9 mouse cellular contexts compared by ENCODE assay signal in the genomic region with DNA sequence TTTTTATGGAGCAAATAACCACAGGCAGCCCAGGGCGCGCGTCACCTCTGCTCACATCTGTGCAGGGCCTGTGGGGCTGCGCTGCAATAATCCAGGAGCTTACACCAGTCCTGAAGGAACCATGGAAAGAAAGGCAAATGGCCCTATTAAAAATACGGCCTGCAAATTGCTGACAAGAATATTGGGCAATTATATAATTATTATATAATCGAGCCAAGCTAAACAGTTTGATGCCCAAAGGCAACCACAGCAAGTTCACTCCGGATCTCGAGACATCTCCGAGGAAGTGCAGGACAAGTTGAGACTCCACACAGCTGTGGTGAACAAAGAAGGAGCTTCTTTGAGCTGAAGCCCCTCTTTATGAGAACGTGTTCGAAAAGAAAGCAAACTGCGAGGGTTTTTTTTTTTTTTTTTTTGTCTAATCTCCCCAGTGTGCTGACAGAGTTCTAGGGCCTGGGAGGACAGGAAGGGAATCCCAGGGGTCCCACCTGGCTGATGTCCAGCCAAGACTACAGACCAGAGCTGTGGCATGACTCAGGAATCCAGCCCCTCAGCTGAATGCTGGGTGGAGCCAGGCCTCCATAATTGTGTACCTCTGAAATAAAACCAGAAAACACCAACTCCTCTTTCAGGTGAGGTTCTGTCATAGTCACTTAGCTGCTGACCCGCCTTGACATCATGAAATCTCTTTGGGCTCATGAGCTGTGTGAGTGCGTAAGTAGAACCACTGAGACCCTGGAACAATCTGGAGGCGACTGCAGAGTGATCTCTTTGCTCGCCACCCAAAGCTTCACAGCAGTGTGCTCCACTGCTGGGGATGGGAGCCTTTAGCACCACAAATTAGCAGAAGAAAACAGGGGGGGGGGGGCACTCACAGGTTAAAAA. TPM values are rescaled to one million over a fixed set of nuclear protein-coding genes. Genes with fewer than 3 reads are reported as not detected.
DNase-seq lines count a peak whose midpoint lies in the region; ATAC-seq lines count a peak whose summit lies in the region.
"Had no signal": no experiment of that assay in that cellular context is flagged by ENCODE, and none has a peak within 500 bp of the region (broad histone marks: within the 10 kb centered on the region; RNA-seq: fewer than 3 reads in every experiment).

No protein-coding gene starts in this region.

- H3K4me2 ChIP-seq in heart, embryonic 11.5 days: peak overlapping the region; percentile 43
- H3K4me2 ChIP-seq in heart, embryonic 16.5 days (ENCODE audit: low read depth, low read length): peak overlapping the region; percentile 46
- peak overlapping the region; percentile 20; the same call in 1 of the 2 replicates for H3K4me2 ChIP-seq in limb, embryonic 15.5 days
- H3K4me2 ChIP-seq: liver, embryonic 13.5 days had no signal

- peak overlapping the region; percentile 24; the same call in 1 of the 2 replicates for H3K27ac ChIP-seq in heart, embryonic 11.5 days (ENCODE audit: low read depth, low read length)
- peak overlapping the region; percentile 0 for H3K27ac ChIP-seq in brown adipose tissue, adult 24 weeks (replicated peaks; ENCODE audit: low read depth, low read length)
- H3K27ac ChIP-seq in heart, embryonic 16.5 days (ENCODE audit: low read length): peak overlapping the region; percentile 66
- H3K27ac ChIP-seq in limb, embryonic 15.5 days: peak overlapping the region; percentile 75
- H3K27ac ChIP-seq: liver, embryonic 13.5 days had no signal

- ATAC-seq in heart, embryonic 11.5 days (replicated peaks; ENCODE audit: insufficient number of reproducible peaks, low FRiP score, low TSS enrichment): no peak
- ATAC-seq in heart, embryonic 16.5 days (replicated peaks; ENCODE audit: extremely low read depth, insufficient read depth, low FRiP score): no peak
- ATAC-seq in limb, embryonic 15.5 days (ENCODE audit: insufficient number of reproducible peaks, low FRiP score, low TSS enrichment, low read depth): no peak

- DNase-seq in heart, postnatal 25 days (ENCODE audit: low spot score): no peak
- no peak for DNase-seq in c-Kit-positive CD71-positive TER-119-positive erythroid progenitor cells, embryonic 14.5 days (ENCODE audit: low spot score)
- no peak for DNase-seq in spleen, postnatal 10 days (ENCODE audit: low spot score in 2 of 2)
- DNase-seq in spleen, adult 18-20 months: no peak
- DNase-seq: liver, embryonic 13.5 days had no signal

- WGBS in heart, embryonic 11.5 days (ENCODE audit: insufficient replicate concordance): 55% methylated on average over 16 of the region's 16 CpGs
- 50% methylated on average over 16 of the region's 16 CpGs for WGBS in heart, embryonic 16.5 days
- WGBS in limb, embryonic 15.5 days: 16% methylated on average over 16 of the region's 16 CpGs

- H3K9me3 ChIP-seq in heart, embryonic 11.5 days (replicated peaks; ENCODE audit: control insufficient read depth, low read length): no peaks in the 10 kb centered on the region
- no peaks in the 10 kb centered on the region for H3K9me3 ChIP-seq in heart, embryonic 16.5 days (replicated peaks; ENCODE audit: control insufficient read depth, low read length)
- H3K9me3 ChIP-seq in limb, embryonic 15.5 days: no peaks in the 10 kb centered on the region
- H3K9me3 ChIP-seq: liver, embryonic 13.5 days had no signal

- H3K4me3 ChIP-seq in heart, embryonic 11.5 days (ENCODE audit: low read depth, low read length): no peak overlapping the region
- H3K4me3 ChIP-seq in brown adipose tissue, adult 24 weeks (ENCODE audit: insufficient read depth, low read depth, low read length): no peak overlapping the region
- H3K4me3 ChIP-seq in heart, embryonic 16.5 days (ENCODE audit: low read length): 0 out of 2 replicates have a peak overlapping the region, but pooled peaks have one; percentile 4
- no peak overlapping the region for H3K4me3 ChIP-seq in limb, embryonic 15.5 days
- H3K4me3 ChIP-seq: liver, embryonic 13.5 days had no signal

- peaks cover 33% of the 10 kb centered on the region for H3K4me1 ChIP-seq in heart, embryonic 11.5 days (ENCODE audit: control insufficient read depth, insufficient read depth, low read length)
- peaks cover 34% of the 10 kb centered on the region for H3K4me1 ChIP-seq in brown adipose tissue, adult 24 weeks (ENCODE audit: control insufficient read depth, insufficient read depth, insufficient read length, low read length)
- peaks cover 42% of the 10 kb centered on the region for H3K4me1 ChIP-seq in heart, embryonic 16.5 days (ENCODE audit: control insufficient read depth, insufficient read depth, low read length)
- peaks cover 41% of the 10 kb centered on the region for H3K4me1 ChIP-seq in limb, embryonic 15.5 days

- H3K36me3 ChIP-seq in heart, embryonic 11.5 days (ENCODE audit: control insufficient read depth, insufficient read depth, low read length): no peaks in the 10 kb centered on the region
- H3K36me3 ChIP-seq in heart, embryonic 16.5 days (ENCODE audit: control insufficient read depth, insufficient read depth): no peaks in the 10 kb centered on the region; the same call in 1 of the 2 replicates
- H3K36me3 ChIP-seq in limb, embryonic 15.5 days: 0 out of 2 replicates have a peak, but pooled peaks cover 9% of the 10 kb centered on the region

- no peaks in the 10 kb centered on the region for H3K27me3 ChIP-seq in heart, embryonic 11.5 days (ENCODE audit: control insufficient read depth, insufficient read depth, low read length)
- no peaks in the 10 kb centered on the region for H3K27me3 ChIP-seq in heart, embryonic 16.5 days (ENCODE audit: control insufficient read depth, insufficient read depth, low read length)
- no peaks in the 10 kb centered on the region for H3K27me3 ChIP-seq in limb, embryonic 15.5 days
- H3K27me3 ChIP-seq: liver, embryonic 13.5 days had no signal

- H3K9ac ChIP-seq in heart, embryonic 11.5 days (ENCODE audit: low read depth, low read length): no peak overlapping the region
- peak overlapping the region; percentile 39 for H3K9ac ChIP-seq in heart, embryonic 16.5 days (ENCODE audit: low read length)
- H3K9ac ChIP-seq in limb, embryonic 15.5 days: peak overlapping the region; percentile 10; the same call in 1 of the 2 replicates
- H3K9ac ChIP-seq: liver, embryonic 13.5 days had no signal

- intact Hi-C loops in heart, postnatal 25 days (cut with DNase I): no loop called here

RNA-seq across cellular contexts. Expression of a gene that starts 21.1 kb away (rescaled TPM):
- polyA plus RNA-seq in heart, embryonic 11.5 days (2014; fragmentation: Nextera tagmentation; extraction: Ambion mirVana): 38.2 and 39.2 TPM in 2 replicates
- 10 to 100 TPM; 42.9 to 50.8 TPM for total RNA-seq in heart, postnatal 25 days (2021)
- 27.0 and 33.8 TPM in 2 replicates for polyA plus RNA-seq in brown adipose tissue, adult 24 weeks (2012; ENCODE audit: insufficient read depth, insufficient read length, missing spikeins)
- 20.1 and 23.2 TPM in 2 replicates for polyA plus RNA-seq in heart, embryonic 16.5 days (2015; fragmentation: Nextera tagmentation; extraction: Ambion mirVana)
- 27.2 and 30.7 TPM in 2 replicates for polyA plus RNA-seq in limb, embryonic 15.5 days (2015; fragmentation: Nextera tagmentation; extraction: Ambion mirVana)

Comparison
In these comparisons a context has a peak if more than half of its experiments do, and no peak if none do; other contexts are left out.
1. H3K27ac ChIP-seq: peak in every context shown above with its lines; median percentile 75 in limb, embryonic 15.5 days; 66 in heart, embryonic 16.5 days; 24 in heart, embryonic 11.5 days; 0 in brown adipose tissue, adult 24 weeks.